Mouse (Mus musculus): ENCODE measurements around the gene Btd. TPM values are rescaled to one million over a fixed set of nuclear protein-coding genes. Genes with fewer than 3 reads are reported as not detected.

Btd gene
- polyA plus RNA-seq, 1 experiment = 16.7 TPM

- no peaks in the 10 kb centered on the region for H3K36me3 ChIP-seq (ENCODE audit: control insufficient read depth, insufficient read depth)
- H3K79me2 ChIP-seq (ENCODE audit: control insufficient read depth, insufficient read depth) = no peaks in the 10 kb centered on the region
- peaks cover 32% of the 10 kb centered on the region for H3K27me3 ChIP-seq (ENCODE audit: control insufficient read depth, insufficient read depth, insufficient read length)
- TF ChIP-seq CTCF (IDR thresholded peaks at IDR 0.05; ENCODE audit: control insufficient read depth, insufficient read depth, insufficient read length) (no peak), MYOG (IDR thresholded peaks at IDR 0.05; ENCODE audit: control insufficient read depth, extremely low read depth, insufficient read length) (no peak), FOSL1 (IDR thresholded peaks at IDR 0.05; ENCODE audit: insufficient read depth, low read length, poor library complexity, severe bottlenecking) (no peak), USF1 (IDR thresholded peaks at IDR 0.05; ENCODE audit: low read depth) (no peak), MAX (IDR thresholded peaks at IDR 0.05) (no peak), CEBPB (IDR thresholded peaks at IDR 0.05; ENCODE audit: low read depth) (no peak), MYOD1 (IDR thresholded peaks at IDR 0.05; ENCODE audit: control insufficient read depth, insufficient read length, low read depth) (no peak)
- no peak overlapping the region for H3ac ChIP-seq (ENCODE audit: control insufficient read depth, insufficient read length, low read depth)
- no peak overlapping the region for H3K4me3 ChIP-seq (ENCODE audit: insufficient read depth, poor library complexity, severe bottlenecking)
- H3K79me3 ChIP-seq (ENCODE audit: low read depth) = no peaks in the 10 kb centered on the region
Measured at GRCm38 (mm10) chr14:31613671-31614070, 27.2 kb upstream of the Btd start.

- Histone ChIP-seq H3ac (ENCODE audit: control insufficient read depth, insufficient read length, low read depth) (no peak overlapping the region), H3K27me3 (ENCODE audit: control insufficient read depth, insufficient read depth, insufficient read length) (peaks cover 13% of the 10 kb centered on the region), H3K79me3 (ENCODE audit: low read depth) (no peaks in the 10 kb centered on the region), H3K4me3 (ENCODE audit: insufficient read depth, poor library complexity, severe bottlenecking) (no peak overlapping the region), H3K36me3 (ENCODE audit: control insufficient read depth, insufficient read depth) (no peaks in the 10 kb centered on the region), H3K79me2 (ENCODE audit: control insufficient read depth, insufficient read depth) (no peaks in the 10 kb centered on the region)
- TF ChIP-seq CEBPB (IDR thresholded peaks at IDR 0.05; ENCODE audit: low read depth) (no peak), USF1 (IDR thresholded peaks at IDR 0.05; ENCODE audit: low read depth) (no peak), MAX (IDR thresholded peaks at IDR 0.05) (no peak), MYOD1 (IDR thresholded peaks at IDR 0.05; ENCODE audit: control insufficient read depth, insufficient read length, low read depth) (no peak), FOSL1 (IDR thresholded peaks at IDR 0.05; ENCODE audit: insufficient read depth, low read length, poor library complexity, severe bottlenecking) (no peak), CTCF (IDR thresholded peaks at IDR 0.05; ENCODE audit: control insufficient read depth, insufficient read depth, insufficient read length) (no peak), MYOG (IDR thresholded peaks at IDR 0.05; ENCODE audit: control insufficient read depth, extremely low read depth, insufficient read length) (no peak)
Measured at GRCm38 (mm10) chr14:31617204-31617603, 23.6 kb upstream of the Btd start.

GRCm38 (mm10) chr14:31617997-31618396, 22.8 kb upstream of the Btd start:
- Histone ChIP-seq H3K4me3 (ENCODE audit: insufficient read depth, poor library complexity, severe bottlenecking) (no peak overlapping the region), H3K36me3 (ENCODE audit: control insufficient read depth, insufficient read depth) (no peaks in the 10 kb centered on the region), H3K27me3 (ENCODE audit: control insufficient read depth, insufficient read depth, insufficient read length) (peaks cover 13% of the 10 kb centered on the region), H3ac (ENCODE audit: control insufficient read depth, insufficient read length, low read depth) (no peak overlapping the region), H3K79me2 (ENCODE audit: control insufficient read depth, insufficient read depth) (no peaks in the 10 kb centered on the region), H3K79me3 (ENCODE audit: low read depth) (no peaks in the 10 kb centered on the region)
- no peak for TF ChIP-seq FOSL1 (IDR thresholded peaks at IDR 0.05; ENCODE audit: insufficient read depth, low read length, poor library complexity, severe bottlenecking)
- no peak for TF ChIP-seq MYOG (IDR thresholded peaks at IDR 0.05; ENCODE audit: control insufficient read depth, extremely low read depth, insufficient read length)
- TF ChIP-seq MYOD1 (IDR thresholded peaks at IDR 0.05; ENCODE audit: control insufficient read depth, insufficient read length, low read depth) = no peak
- no peak for TF ChIP-seq MAX (IDR thresholded peaks at IDR 0.05)
- TF ChIP-seq CTCF (IDR thresholded peaks at IDR 0.05; ENCODE audit: control insufficient read depth, insufficient read depth, insufficient read length) = no peak
- no peak for TF ChIP-seq USF1 (IDR thresholded peaks at IDR 0.05; ENCODE audit: low read depth)
- TF ChIP-seq CEBPB (IDR thresholded peaks at IDR 0.05; ENCODE audit: low read depth) = no peak

- Histone ChIP-seq H3K36me3 (ENCODE audit: control insufficient read depth, insufficient read depth) (no peaks in the 10 kb centered on the region), H3K79me3 (ENCODE audit: low read depth) (no peaks in the 10 kb centered on the region), H3ac (ENCODE audit: control insufficient read depth, insufficient read length, low read depth) (no peak overlapping the region), H3K27me3 (ENCODE audit: control insufficient read depth, insufficient read depth, insufficient read length) (peaks cover 7% of the 10 kb centered on the region), H3K79me2 (ENCODE audit: control insufficient read depth, insufficient read depth) (no peaks in the 10 kb centered on the region), H3K4me3 (ENCODE audit: insufficient read depth, poor library complexity, severe bottlenecking) (no peak overlapping the region)
- no peak for TF ChIP-seq CEBPB (IDR thresholded peaks at IDR 0.05; ENCODE audit: low read depth)
- TF ChIP-seq USF1 (IDR thresholded peaks at IDR 0.05; ENCODE audit: low read depth) = no peak
- no peak for TF ChIP-seq MYOG (IDR thresholded peaks at IDR 0.05; ENCODE audit: control insufficient read depth, extremely low read depth, insufficient read length)
- TF ChIP-seq MYOD1 (IDR thresholded peaks at IDR 0.05; ENCODE audit: control insufficient read depth, insufficient read length, low read depth) = no peak
- no peak for TF ChIP-seq FOSL1 (IDR thresholded peaks at IDR 0.05; ENCODE audit: insufficient read depth, low read length, poor library complexity, severe bottlenecking)
- TF ChIP-seq CTCF (IDR thresholded peaks at IDR 0.05; ENCODE audit: control insufficient read depth, insufficient read depth, insufficient read length) = no peak
- no peak for TF ChIP-seq MAX (IDR thresholded peaks at IDR 0.05)
Measured at GRCm38 (mm10) chr14:31620591-31621223, 20.1 kb upstream of the Btd start.

- H3K27me3 ChIP-seq (ENCODE audit: control insufficient read depth, insufficient read depth, insufficient read length) = peaks cover 4% of the 10 kb centered on the region
- no peak overlapping the region for H3K4me3 ChIP-seq (ENCODE audit: insufficient read depth, poor library complexity, severe bottlenecking)
- H3K79me3 ChIP-seq (ENCODE audit: low read depth) = no peaks in the 10 kb centered on the region
- no peak overlapping the region for H3ac ChIP-seq (ENCODE audit: control insufficient read depth, insufficient read length, low read depth)
- TF ChIP-seq CTCF (IDR thresholded peaks at IDR 0.05; ENCODE audit: control insufficient read depth, insufficient read depth, insufficient read length) = no peak
- TF ChIP-seq USF1 (IDR thresholded peaks at IDR 0.05; ENCODE audit: low read depth) = no peak
- TF ChIP-seq FOSL1 (IDR thresholded peaks at IDR 0.05; ENCODE audit: insufficient read depth, low read length, poor library complexity, severe bottlenecking) = no peak
- TF ChIP-seq CEBPB (IDR thresholded peaks at IDR 0.05; ENCODE audit: low read depth) = no peak
- TF ChIP-seq MAX (IDR thresholded peaks at IDR 0.05) = no peak
- TF ChIP-seq MYOD1 (IDR thresholded peaks at IDR 0.05; ENCODE audit: control insufficient read depth, insufficient read length, low read depth) = no peak
- no peak for TF ChIP-seq MYOG (IDR thresholded peaks at IDR 0.05; ENCODE audit: control insufficient read depth, extremely low read depth, insufficient read length)
- H3K36me3 ChIP-seq (ENCODE audit: control insufficient read depth, insufficient read depth) = no peaks in the 10 kb centered on the region
- no peaks in the 10 kb centered on the region for H3K79me2 ChIP-seq (ENCODE audit: control insufficient read depth, insufficient read depth)
Measured at GRCm38 (mm10) chr14:31622748-31623147, 18.1 kb upstream of the Btd start.

Data from C2C12 (cell line).